Mouse (Mus musculus): ENCODE data around the gene Il10rb. TPM values are rescaled to one million over a fixed set of nuclear protein-coding genes. Genes with fewer than 3 reads are reported as not detected.

Gene Il10rb
- polyA plus RNA-seq, 1 experiment from 2014 or later: 9.3 TPM

DNA sequence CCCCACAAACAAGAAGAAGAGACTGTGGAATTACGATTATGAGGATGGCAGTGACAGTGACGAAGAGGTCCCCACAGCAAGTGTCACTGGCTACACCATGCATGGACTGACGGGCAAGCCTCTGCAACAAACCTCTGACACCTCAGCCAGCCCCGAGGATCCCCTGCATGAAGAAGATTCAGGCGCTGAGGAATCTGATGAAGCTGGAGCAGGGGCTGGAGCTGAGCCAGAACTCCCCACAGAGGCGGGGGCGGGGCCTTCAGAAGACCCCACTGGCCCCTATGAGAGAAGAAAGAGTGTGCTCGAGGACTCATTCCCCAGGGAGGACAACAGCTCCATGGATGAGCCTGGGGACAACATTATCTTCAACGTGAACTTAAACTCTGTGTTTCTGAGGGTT lies 2.2 kb upstream of the Il10rb start:
- DNase-seq (no peak), ATAC-seq (ENCODE audit: low FRiP score, low TSS enrichment) (no peak)
- Histone ChIP-seq H3K27me3 (ENCODE audit: control insufficient read depth, insufficient read depth, low read length) (no peaks in the 10 kb centered on the region), H3K36me3 (ENCODE audit: control insufficient read depth, insufficient read depth, low read length) (0 out of 2 replicates have a peak, but pooled peaks cover 10% of the 10 kb centered on the region), H3K27ac (replicated peaks; ENCODE audit: low read depth, low read length) (no peak overlapping the region), H3K4me2 (ENCODE audit: low read length) (no peak overlapping the region), H3K4me1 (ENCODE audit: control insufficient read depth, insufficient read depth, low read length) (peaks cover 8% of the 10 kb centered on the region; the same call in 1 of the 2 replicates), H3K9me3 (ENCODE audit: control insufficient read depth, low read length) (no peaks in the 10 kb centered on the region), H3K9ac (replicated peaks; ENCODE audit: low read length) (no peak overlapping the region), H3K4me3 (replicated peaks; ENCODE audit: low read depth, low read length) (no peak overlapping the region)
- 82% methylated on average over 9 of the region's 9 CpGs for WGBS

- H3K36me3 ChIP-seq (ENCODE audit: control insufficient read depth, insufficient read depth, low read length): 0 out of 2 replicates have a peak, but pooled peaks cover 10% of the 10 kb centered on the region
- DNase-seq (no peak), ATAC-seq (ENCODE audit: low FRiP score, low TSS enrichment) (no peak)
- 94% methylated on average over 8 of the region's 8 CpGs for WGBS
- no peak overlapping the region for H3K4me3 ChIP-seq (replicated peaks; ENCODE audit: low read depth, low read length)
- H3K9me3 ChIP-seq (ENCODE audit: control insufficient read depth, low read length): no peaks in the 10 kb centered on the region
- H3K27ac ChIP-seq (replicated peaks; ENCODE audit: low read depth, low read length): no peak overlapping the region
- no peak overlapping the region for H3K4me2 ChIP-seq (ENCODE audit: low read length)
- no peaks in the 10 kb centered on the region for H3K27me3 ChIP-seq (ENCODE audit: control insufficient read depth, insufficient read depth, low read length)
- peaks cover 8% of the 10 kb centered on the region; the same call in 1 of the 2 replicates for H3K4me1 ChIP-seq (ENCODE audit: control insufficient read depth, insufficient read depth, low read length)
- no peak overlapping the region for H3K9ac ChIP-seq (replicated peaks; ENCODE audit: low read length)
These were observed 1.8 kb upstream of the Il10rb start for GRCm38 (mm10) chr16:91404187-91404586.

- H3K27ac ChIP-seq (replicated peaks; ENCODE audit: low read depth, low read length): no peak overlapping the region
- H3K27me3 ChIP-seq (ENCODE audit: control insufficient read depth, insufficient read depth, low read length): no peaks in the 10 kb centered on the region
- no peak overlapping the region for H3K9ac ChIP-seq (replicated peaks; ENCODE audit: low read length)
- DNase-seq (no peak), ATAC-seq (ENCODE audit: low FRiP score, low TSS enrichment) (no peak)
- peaks cover 8% of the 10 kb centered on the region; the same call in 1 of the 2 replicates for H3K4me1 ChIP-seq (ENCODE audit: control insufficient read depth, insufficient read depth, low read length)
- WGBS: 70% methylated on average over 10 of the region's 10 CpGs
- H3K36me3 ChIP-seq (ENCODE audit: control insufficient read depth, insufficient read depth, low read length): 0 out of 2 replicates have a peak, but pooled peaks cover 10% of the 10 kb centered on the region
- H3K9me3 ChIP-seq (ENCODE audit: control insufficient read depth, low read length): no peaks in the 10 kb centered on the region
- no peak overlapping the region for H3K4me2 ChIP-seq (ENCODE audit: low read length)
- no peak overlapping the region for H3K4me3 ChIP-seq (replicated peaks; ENCODE audit: low read depth, low read length)
These were observed 961 bp upstream of the Il10rb start for GRCm38 (mm10) chr16:91404828-91405577.

DNA sequence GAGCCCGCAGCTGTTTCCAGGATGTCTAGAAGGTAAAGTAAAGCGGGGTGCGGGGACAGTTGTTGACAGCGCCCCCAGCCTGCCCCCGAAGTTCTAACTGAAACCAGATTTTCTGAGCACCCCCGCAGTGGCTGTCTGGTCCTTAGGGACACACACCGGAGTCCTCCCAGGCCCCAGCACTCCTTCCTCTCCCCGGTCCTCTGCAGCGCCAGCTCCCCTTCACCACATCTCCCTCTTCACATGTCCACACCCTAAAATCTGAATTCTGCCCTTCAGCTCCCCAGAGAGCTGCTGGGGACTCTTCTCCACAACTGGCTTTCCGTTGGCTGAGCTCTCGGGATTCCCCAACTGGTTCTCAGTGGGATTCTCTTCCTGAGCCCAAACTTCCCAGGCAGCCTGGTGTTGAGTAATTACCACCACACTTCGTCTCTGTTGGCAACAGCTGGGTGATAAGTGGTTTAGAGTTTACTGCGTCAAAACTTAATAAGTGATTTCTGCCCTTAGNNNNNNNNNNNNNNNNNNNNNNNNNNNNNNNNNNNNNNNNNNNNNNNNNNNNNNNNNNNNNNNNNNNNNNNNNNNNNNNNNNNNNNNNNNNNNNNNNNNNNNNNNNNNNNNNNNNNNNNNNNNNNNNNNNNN lies 739 bp downstream of the Il10rb start:
- Histone ChIP-seq H3K27ac (replicated peaks; ENCODE audit: low read depth, low read length) (0 out of 2 replicates have a peak overlapping the region, but pooled peaks have one; percentile 13), H3K9ac (replicated peaks; ENCODE audit: low read length) (peak overlapping the region; percentile 69), H3K9me3 (ENCODE audit: control insufficient read depth, low read length) (no peaks in the 10 kb centered on the region), H3K4me2 (ENCODE audit: low read length) (peak overlapping the region; percentile 97), H3K4me3 (replicated peaks; ENCODE audit: low read depth, low read length) (peak overlapping the region; percentile 54), H3K36me3 (ENCODE audit: control insufficient read depth, insufficient read depth, low read length) (0 out of 2 replicates have a peak, but pooled peaks cover 10% of the 10 kb centered on the region), H3K27me3 (ENCODE audit: control insufficient read depth, insufficient read depth, low read length) (no peaks in the 10 kb centered on the region), H3K4me1 (ENCODE audit: control insufficient read depth, insufficient read depth, low read length) (peaks cover 8% of the 10 kb centered on the region; the same call in 1 of the 2 replicates)
- peak; percentile 48 for DNase-seq
- WGBS: 3% methylated on average over 13 of the region's 13 CpGs
- no peak for ATAC-seq (ENCODE audit: low FRiP score, low TSS enrichment)

- Histone ChIP-seq H3K4me3 (replicated peaks; ENCODE audit: low read depth, low read length) (no peak overlapping the region), H3K27me3 (ENCODE audit: control insufficient read depth, insufficient read depth, low read length) (no peaks in the 10 kb centered on the region), H3K9ac (replicated peaks; ENCODE audit: low read length) (no peak overlapping the region), H3K27ac (replicated peaks; ENCODE audit: low read depth, low read length) (no peak overlapping the region), H3K36me3 (ENCODE audit: control insufficient read depth, insufficient read depth, low read length) (no peaks in the 10 kb centered on the region), H3K4me1 (ENCODE audit: control insufficient read depth, insufficient read depth, low read length) (no peaks in the 10 kb centered on the region), H3K9me3 (ENCODE audit: control insufficient read depth, low read length) (no peaks in the 10 kb centered on the region), H3K4me2 (ENCODE audit: low read length) (no peak overlapping the region)
- ATAC-seq (ENCODE audit: low FRiP score, low TSS enrichment): no peak
- 83% methylated on average over 12 of the region's 12 CpGs for WGBS
- DNase-seq: no peak
These were observed 7.3 kb downstream of the Il10rb start for GRCm38 (mm10) chr16:91413102-91413844.

DNA sequence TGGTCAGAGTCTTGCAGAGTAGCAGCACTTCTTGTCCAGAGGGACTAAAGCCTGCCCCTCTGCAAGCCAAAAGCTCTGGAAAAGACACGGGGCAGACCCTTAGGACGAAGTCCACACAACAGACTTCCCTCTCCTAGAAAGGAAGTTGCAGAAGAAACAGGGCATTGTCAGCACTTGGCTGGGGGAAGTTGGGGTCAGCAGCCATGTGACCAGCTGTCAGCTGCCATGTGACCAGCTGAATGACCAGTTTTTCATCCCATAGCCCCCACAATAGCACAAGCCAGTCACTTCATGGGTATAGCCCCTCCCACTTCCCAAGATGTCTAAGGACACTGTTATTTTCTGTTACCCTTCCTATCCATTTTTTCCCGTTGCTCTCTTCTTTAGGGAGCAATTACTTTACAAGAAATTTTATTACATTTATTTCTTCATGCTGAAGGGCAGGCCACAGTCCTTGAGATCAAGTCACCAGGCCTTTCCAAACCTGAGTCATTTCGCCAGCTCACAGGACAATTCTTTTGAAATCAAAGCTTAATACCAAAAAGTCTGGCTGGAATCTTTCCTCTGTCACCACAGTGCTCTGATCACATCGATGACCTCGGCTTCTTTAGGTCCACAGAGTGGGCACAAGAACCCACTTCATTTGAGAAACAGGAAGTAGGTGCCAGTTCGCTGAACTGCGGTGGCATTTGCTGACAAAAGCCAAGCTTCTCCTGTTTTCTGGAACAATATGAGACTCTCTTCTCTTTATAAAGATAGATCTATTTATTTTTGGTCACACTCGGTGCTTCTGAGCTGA lies 9.6 kb downstream of the Il10rb start:
- 86% methylated on average over 9 of the region's 9 CpGs for WGBS
- no peak overlapping the region for H3K4me2 ChIP-seq (ENCODE audit: low read length)
- H3K4me1 ChIP-seq (ENCODE audit: control insufficient read depth, insufficient read depth, low read length): no peaks in the 10 kb centered on the region
- no peak overlapping the region for H3K9ac ChIP-seq (replicated peaks; ENCODE audit: low read length)
- H3K36me3 ChIP-seq (ENCODE audit: control insufficient read depth, insufficient read depth, low read length): no peaks in the 10 kb centered on the region
- DNase-seq (no peak), ATAC-seq (ENCODE audit: low FRiP score, low TSS enrichment) (no peak)
- no peaks in the 10 kb centered on the region for H3K9me3 ChIP-seq (ENCODE audit: control insufficient read depth, low read length)
- no peaks in the 10 kb centered on the region for H3K27me3 ChIP-seq (ENCODE audit: control insufficient read depth, insufficient read depth, low read length)
- no peak overlapping the region for H3K27ac ChIP-seq (replicated peaks; ENCODE audit: low read depth, low read length)
- H3K4me3 ChIP-seq (replicated peaks; ENCODE audit: low read depth, low read length): no peak overlapping the region

- Histone ChIP-seq H3K36me3 (ENCODE audit: control insufficient read depth, insufficient read depth, low read length) (no peaks in the 10 kb centered on the region), H3K9me3 (ENCODE audit: control insufficient read depth, low read length) (no peaks in the 10 kb centered on the region), H3K9ac (replicated peaks; ENCODE audit: low read length) (no peak overlapping the region), H3K4me1 (ENCODE audit: control insufficient read depth, insufficient read depth, low read length) (no peaks in the 10 kb centered on the region), H3K4me3 (replicated peaks; ENCODE audit: low read depth, low read length) (no peak overlapping the region), H3K27ac (replicated peaks; ENCODE audit: low read depth, low read length) (no peak overlapping the region), H3K27me3 (ENCODE audit: control insufficient read depth, insufficient read depth, low read length) (no peaks in the 10 kb centered on the region), H3K4me2 (ENCODE audit: low read length) (no peak overlapping the region)
- no peak for ATAC-seq (ENCODE audit: low FRiP score, low TSS enrichment)
- WGBS: 94% methylated on average over 6 of the region's 6 CpGs
- DNase-seq: no peak
These were observed 10.4 kb downstream of the Il10rb start for GRCm38 (mm10) chr16:91416357-91416756.

DNA sequence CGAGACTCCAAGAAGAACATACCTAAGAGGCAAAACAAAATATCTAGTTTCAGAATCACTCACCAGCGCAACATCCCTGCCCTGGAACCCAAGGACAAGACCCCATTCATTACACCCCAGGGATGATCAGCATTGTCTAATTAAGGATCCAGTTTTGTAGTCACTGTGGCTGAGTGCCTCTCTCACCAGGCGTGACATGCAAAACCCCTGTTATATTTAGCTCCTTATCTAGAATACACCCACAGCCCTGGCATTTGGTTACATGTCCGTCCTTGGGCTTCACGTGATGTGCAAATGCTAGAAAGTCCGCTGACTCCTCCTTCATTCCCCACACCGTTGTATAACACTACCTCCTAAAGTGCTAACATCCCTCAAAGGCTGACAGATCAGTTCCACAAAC lies 11.0 kb downstream of the Il10rb start:
- no peak overlapping the region for H3K4me3 ChIP-seq (replicated peaks; ENCODE audit: low read depth, low read length)
- no peaks in the 10 kb centered on the region for H3K4me1 ChIP-seq (ENCODE audit: control insufficient read depth, insufficient read depth, low read length)
- no peaks in the 10 kb centered on the region for H3K36me3 ChIP-seq (ENCODE audit: control insufficient read depth, insufficient read depth, low read length)
- no peak overlapping the region for H3K27ac ChIP-seq (replicated peaks; ENCODE audit: low read depth, low read length)
- no peak overlapping the region for H3K9ac ChIP-seq (replicated peaks; ENCODE audit: low read length)
- 82% methylated on average over 7 of the region's 7 CpGs for WGBS
- DNase-seq: no peak
- no peaks in the 10 kb centered on the region for H3K9me3 ChIP-seq (ENCODE audit: control insufficient read depth, low read length)
- H3K4me2 ChIP-seq (ENCODE audit: low read length): no peak overlapping the region
- no peak for ATAC-seq (ENCODE audit: low FRiP score, low TSS enrichment)
- no peaks in the 10 kb centered on the region for H3K27me3 ChIP-seq (ENCODE audit: control insufficient read depth, insufficient read depth, low read length)

Data from midbrain, embryonic 14.5 days (tissue).